Mouse (Mus musculus) ES-E14 (cell line): ENCODE measurements at regions not wholly inside any gene's neighbourhood (a gene's known extent, or its start where the extent isn't known, plus 50 kb on each side); places are given as distances from the start of the nearest gene placed in this dataset.

Experiments
- CHD2 ChIP-seq: IDR thresholded peaks from 2 replicates; pipeline ENCODE4 v1.6.1; 2014; ENCODE audit warnings: mild to moderate bottlenecking, low read depth, low read length, inconsistent platforms
- HCFC1 ChIP-seq: IDR thresholded peaks from 2 replicates; pipeline ENCODE4 v1.6.1; 2012; ENCODE audit warnings: low read length, inconsistent platforms, borderline replicate concordance; ENCODE audit not compliant: insufficient read depth
- MAFK ChIP-seq: IDR thresholded peaks from 2 replicates; pipeline ENCODE4 v1.6.1; 2014; ENCODE audit warnings: mild to moderate bottlenecking, low read depth, low read length, inconsistent platforms; ENCODE audit not compliant: insufficient read depth
- ZC3H11A ChIP-seq: IDR thresholded peaks from 2 replicates; pipeline ENCODE4 v1.6.1; 2012; ENCODE audit warnings: low read depth, mild to moderate bottlenecking, inconsistent platforms, low read length, borderline replicate concordance
- ZNF384 ChIP-seq: IDR thresholded peaks from 2 replicates; pipeline ENCODE4 v1.6.1; 2012; ENCODE audit warnings: low read depth, low read length, inconsistent platforms

DNA sequence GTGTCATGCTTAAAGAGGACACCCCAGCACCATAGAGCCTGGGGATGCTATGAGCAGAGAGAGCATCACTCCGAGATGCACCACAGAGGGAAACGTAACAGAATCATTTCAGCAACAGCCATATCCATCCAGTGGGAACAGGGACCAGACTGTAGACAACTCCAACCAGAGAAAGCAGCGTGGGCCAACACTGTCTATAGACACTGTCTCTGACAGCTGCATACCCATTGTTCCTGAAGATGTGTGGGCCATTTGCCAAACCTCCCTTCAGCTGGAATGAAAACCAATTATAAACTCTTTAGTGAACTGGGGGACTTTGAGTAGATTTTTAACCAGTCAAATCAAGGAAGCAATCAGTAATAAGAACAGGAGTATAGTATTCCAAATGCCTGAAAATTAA, 630.8 kb upstream of the Fam19a5 start:
- TF ChIP-seq ZC3H11A: no peak
- TF ChIP-seq CHD2: no peak
- TF ChIP-seq ZNF384: no peak
- TF ChIP-seq MAFK: no peak
- no peak for TF ChIP-seq HCFC1
